20 mouse cellular contexts compared by ENCODE assay signal in genomic region chr5:114961590-114962360, GRCm38 (mm10). TPM values are rescaled to one million over a fixed set of nuclear protein-coding genes. Genes with fewer than 3 reads are reported as not detected.
DNase-seq lines count a peak whose midpoint lies in the region; ATAC-seq and TF ChIP-seq lines count a peak whose summit lies in the region.
"Had no signal": no experiment of that assay in that cellular context is flagged by ENCODE, and none has a peak within 500 bp of the region (broad histone marks: within the 10 kb centered on the region; RNA-seq: fewer than 3 reads in every experiment).

No protein-coding gene starts in this region.

- no peak overlapping the region for H3K27ac ChIP-seq in hindbrain, postnatal 0 days
- no peak overlapping the region for H3K27ac ChIP-seq in hindbrain, embryonic 11.5 days (ENCODE audit: low read depth, low read length)
- H3K27ac ChIP-seq: heart, embryonic 10.5 days; intestine, embryonic 15.5 days; limb, embryonic 15.5 days had no signal

- 0 out of 2 replicates have a peak, but pooled peaks have one; percentile 35 for ATAC-seq in hindbrain, postnatal 0 days
- no peak for ATAC-seq in hindbrain, embryonic 11.5 days (ENCODE audit: low FRiP score)
- no peak for ATAC-seq in cerebellum, adult (ENCODE audit: insufficient number of reproducible peaks, low FRiP score, low TSS enrichment)
- ATAC-seq: forebrain, embryonic 16.5 days; intestine, embryonic 15.5 days had no signal

- intact Hi-C loops in left cerebral cortex, postnatal 36 days (cut with DNase I), result no loop called here

- H3K4me1 ChIP-seq in hindbrain, postnatal 0 days (ENCODE audit: insufficient read depth, low read length), result no peaks in the 10 kb centered on the region
- H3K4me1 ChIP-seq in hindbrain, embryonic 11.5 days (replicated peaks; ENCODE audit: control insufficient read depth, insufficient read depth, low read length), result no peaks in the 10 kb centered on the region
- H3K4me1 ChIP-seq: limb, embryonic 15.5 days had no signal

- no peak overlapping the region for H3K4me2 ChIP-seq in hindbrain, postnatal 0 days (ENCODE audit: low read depth, low read length)
- H3K4me2 ChIP-seq in hindbrain, embryonic 11.5 days (replicated peaks; ENCODE audit: low read depth, low read length), result no peak overlapping the region
- H3K4me2 ChIP-seq in myocyte (ENCODE audit: low read depth), result no peak overlapping the region
- H3K4me2 ChIP-seq: intestine, embryonic 15.5 days; limb, embryonic 15.5 days had no signal

- TF ChIP-seq CTCF in hindbrain, postnatal 0 days (IDR thresholded peaks at IDR 0.05; ENCODE audit: low read depth), result no peak

- no peaks in the 10 kb centered on the region for H3K36me3 ChIP-seq in hindbrain, postnatal 0 days (ENCODE audit: insufficient read depth, low read length)
- no peaks in the 10 kb centered on the region for H3K36me3 ChIP-seq in hindbrain, embryonic 11.5 days (ENCODE audit: control insufficient read depth, insufficient read depth, low read length)
- H3K36me3 ChIP-seq in myocyte (ENCODE audit: control insufficient read depth, insufficient read depth), result no peaks in the 10 kb centered on the region
- H3K36me3 ChIP-seq: heart, embryonic 10.5 days; intestine, embryonic 15.5 days; limb, embryonic 15.5 days had no signal

- no peak overlapping the region for H3K9ac ChIP-seq in hindbrain, postnatal 0 days (replicated peaks; ENCODE audit: low read length)
- no peak overlapping the region for H3K9ac ChIP-seq in hindbrain, embryonic 11.5 days (ENCODE audit: low read depth, low read length)
- H3K9ac ChIP-seq: intestine, embryonic 15.5 days; limb, embryonic 15.5 days had no signal

- no peak overlapping the region for H3ac ChIP-seq in myocyte (ENCODE audit: control insufficient read depth, insufficient read length)

- no peak for TF ChIP-seq POLR2A in myocyte (IDR thresholded peaks at IDR 0.05; ENCODE audit: insufficient read length, low read depth)

- DNase-seq in hindbrain, postnatal 0 days (ENCODE audit: low spot score), result no peak
- no peak for DNase-seq in hindbrain, embryonic 11.5 days (ENCODE audit: low spot score)
- peak; percentile 61 for DNase-seq in retina, postnatal 1 day
- DNase-seq in retina, embryonic 14.5 days (ENCODE audit: low spot score), result no peak
- DNase-seq in kidney, adult 9 months, result peak; percentile 70
- DNase-seq in left cerebral cortex, postnatal 36 days (ENCODE audit: low spot score in 2 of 2), result no peak
- DNase-seq: cerebellum, adult 11-12 months; lung, adult 2 months; right cerebral cortex, postnatal 25 days had no signal

- WGBS in hindbrain, postnatal 0 days, result 35% methylated on average over 4 of the region's 4 CpGs
- 52% methylated on average over 4 of the region's 4 CpGs for WGBS in hindbrain, embryonic 11.5 days

- no peak overlapping the region for H3K4me3 ChIP-seq in hindbrain, postnatal 0 days (ENCODE audit: low read length)
- H3K4me3 ChIP-seq in hindbrain, embryonic 11.5 days (ENCODE audit: low read depth, low read length), result no peak overlapping the region
- H3K4me3 ChIP-seq in myocyte, result no peak overlapping the region
- H3K4me3 ChIP-seq: heart, embryonic 10.5 days; intestine, embryonic 15.5 days; limb, embryonic 15.5 days had no signal

- H3K9me3 ChIP-seq in hindbrain, postnatal 0 days (ENCODE audit: low read length), result 0 out of 2 replicates have a peak, but pooled peaks cover 3% of the 10 kb centered on the region
- no peaks in the 10 kb centered on the region for H3K9me3 ChIP-seq in hindbrain, embryonic 11.5 days (ENCODE audit: control insufficient read depth, low read length)
- H3K9me3 ChIP-seq: heart, embryonic 10.5 days; intestine, embryonic 15.5 days; limb, embryonic 15.5 days had no signal

- H3K79me2 ChIP-seq in myocyte (ENCODE audit: control insufficient read depth, insufficient read depth), result no peaks in the 10 kb centered on the region

- H3K27me3 ChIP-seq in hindbrain, postnatal 0 days (ENCODE audit: insufficient read depth, low read length), result no peaks in the 10 kb centered on the region
- no peaks in the 10 kb centered on the region for H3K27me3 ChIP-seq in hindbrain, embryonic 11.5 days (ENCODE audit: control insufficient read depth, insufficient read depth, low read length)
- H3K27me3 ChIP-seq in myocyte (ENCODE audit: control insufficient read depth, insufficient read depth, insufficient read length), result peaks cover 24% of the 10 kb centered on the region
- H3K27me3 ChIP-seq: intestine, embryonic 15.5 days; limb, embryonic 15.5 days had no signal

TF ChIP-seq in myocyte, 11 proteins besides CTCF, POLR2A, EP300 and RAD21:
- TF ChIP-seq TCF12 (IDR thresholded peaks at IDR 0.05; ENCODE audit: insufficient read depth, poor library complexity, severe bottlenecking), result no peak
- no peak for TF ChIP-seq E2F4 (IDR thresholded peaks at IDR 0.05; ENCODE audit: insufficient read depth)
- TF ChIP-seq USF1 (IDR thresholded peaks at IDR 0.05; ENCODE audit: low read depth), result no peak
- no peak for TF ChIP-seq REST (IDR thresholded peaks at IDR 0.05; ENCODE audit: insufficient read depth, insufficient read length)
- TF ChIP-seq MYOG (IDR thresholded peaks at IDR 0.05; ENCODE audit: control insufficient read depth in 1 of 3, insufficient read depth in 1 of 3, insufficient read length in 2 of 3, low read depth in 2 of 3), result peak in 1 of 3 experiments; percentile 56
- TF ChIP-seq MYOD1 (IDR thresholded peaks at IDR 0.05; ENCODE audit: control insufficient read depth in 1 of 3, insufficient read length in 2 of 3, low read depth in 2 of 3), result peak in 2 of 3 experiments; percentile 47 to 55
- TF ChIP-seq TCF3 (IDR thresholded peaks at IDR 0.05; ENCODE audit: insufficient read length, low read depth), result no peak

RNA-seq across cellular contexts. Expression of gene Hnf1a, which starts 9.1 kb away (rescaled TPM):
- total RNA-seq in hindbrain, postnatal 0 days (2014; rRNA removed), result not detected in 2 replicates
- 0.05 TPM in 2 replicates for polyA plus RNA-seq in hindbrain, postnatal 0 days (2015; fragmentation: Nextera tagmentation; extraction: Ambion mirVana)
- 0.04 TPM in 1 of 2 replicates, not detected in the other for polyA plus RNA-seq in hindbrain, embryonic 11.5 days (2014; fragmentation: Nextera tagmentation; extraction: Ambion mirVana)
- not detected for polyA plus RNA-seq in myocyte (2012; fragmentation: generic; extraction: Trizol)
- total RNA-seq in left cerebral cortex, postnatal 36 days (2021), result not detected
- total RNA-seq: adrenal gland, adult 18-20 months; common myeloid progenitor, adult 5-6 weeks; gastrocnemius, adult 8-10 months; heart, postnatal 25 days; megakaryocyte-erythroid progenitor cell, adult 5-6 weeks had no signal
- polyA plus RNA-seq: limb, embryonic 15.5 days; lung, adult 2 months had no signal

RNA-seq across cellular contexts. Expression of gene 2210016L21Rik, which starts 19.8 kb away (rescaled TPM):
- total RNA-seq in hindbrain, postnatal 0 days (2014; rRNA removed), result 51.5 and 53.0 TPM in 2 replicates
- polyA plus RNA-seq in hindbrain, postnatal 0 days (2015; fragmentation: Nextera tagmentation; extraction: Ambion mirVana), result 178 and 204 TPM in 2 replicates
- polyA plus RNA-seq in hindbrain, embryonic 11.5 days (2014; fragmentation: Nextera tagmentation; extraction: Ambion mirVana), result 48.1 and 57.4 TPM in 2 replicates
- polyA plus RNA-seq in myocyte (2012; fragmentation: generic; extraction: Trizol), result 19.6 TPM
- total RNA-seq in left cerebral cortex, postnatal 36 days (2021), result 100 to 1,000 TPM; 203 to 243 TPM

RNA-seq across cellular contexts. Expression of gene Oasl1, which starts 38.7 kb away (rescaled TPM):
- 0.63 and 1.0 TPM in 2 replicates for total RNA-seq in hindbrain, postnatal 0 days (2014; rRNA removed)
- 0.25 and 0.32 TPM in 2 replicates for polyA plus RNA-seq in hindbrain, postnatal 0 days (2015; fragmentation: Nextera tagmentation; extraction: Ambion mirVana)
- 0.25 and 0.39 TPM in 2 replicates for polyA plus RNA-seq in hindbrain, embryonic 11.5 days (2014; fragmentation: Nextera tagmentation; extraction: Ambion mirVana)
- polyA plus RNA-seq in myocyte (2012; fragmentation: generic; extraction: Trizol), result 0.56 TPM
- total RNA-seq in left cerebral cortex, postnatal 36 days (2021), result not detected
- total RNA-seq: gastrocnemius, adult 8-10 months had no signal
- polyA plus RNA-seq: heart, embryonic 10.5 days had no signal

RNA-seq across cellular contexts. Expression of gene Sppl3, which starts 49.2 kb away (rescaled TPM):
- 136 and 147 TPM in 2 replicates for total RNA-seq in hindbrain, postnatal 0 days (2014; rRNA removed)
- polyA plus RNA-seq in hindbrain, postnatal 0 days (2015; fragmentation: Nextera tagmentation; extraction: Ambion mirVana), result 30.1 and 31.1 TPM in 2 replicates
- 21.0 and 22.4 TPM in 2 replicates for polyA plus RNA-seq in hindbrain, embryonic 11.5 days (2014; fragmentation: Nextera tagmentation; extraction: Ambion mirVana)
- 24.9 TPM for polyA plus RNA-seq in myocyte (2012; fragmentation: generic; extraction: Trizol)
- total RNA-seq in left cerebral cortex, postnatal 36 days (2021), result 10 to 100 TPM; 87.1 to 96.8 TPM

Comparison
In these comparisons a context has a peak if more than half of its experiments do, and no peak if none do; other contexts are left out.
1. DNase-seq: peak in retina, postnatal 1 day (single experiment) and kidney, adult 9 months (single experiment); none in hindbrain, postnatal 0 days (single experiment), hindbrain, embryonic 11.5 days (single experiment), retina, embryonic 14.5 days (single experiment) and left cerebral cortex, postnatal 36 days (0 of 2).